Mouse (Mus musculus) lung, postnatal 10 days (tissue): ENCODE measurements around the gene Enpp3.
A peak's percentile ranks its signal among the peaks of the same experiment; 100 is the strongest.

ENCODE experiments used
- DNase-seq: peaks from one replicate; pipeline ENCODE4 v3.0.0; 2021

Gene Enpp3

DNA sequence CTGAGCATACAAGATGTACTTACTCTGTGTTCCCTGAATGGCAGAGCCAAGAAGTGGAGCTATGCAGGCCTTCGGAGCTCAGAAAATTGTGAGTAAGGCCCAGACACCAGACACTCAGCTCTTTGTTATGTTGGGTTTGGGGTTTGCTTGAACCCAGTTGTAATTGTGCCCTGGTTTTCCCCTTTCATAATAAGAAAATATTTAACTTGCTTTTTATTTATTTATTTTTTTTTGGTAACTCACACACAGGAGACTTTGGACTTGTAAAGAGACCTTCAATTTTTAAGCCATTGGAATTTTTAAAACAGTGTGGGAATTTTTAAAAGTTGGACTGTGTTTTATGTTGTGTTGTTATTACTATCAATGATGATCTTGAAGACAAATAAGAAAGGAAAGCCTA lies at the start of gene Enpp3:
Gene Enpp3 (minus strand): TSS at position 148 of the 400 bp plus-strand sequence.
- DNase-seq = no peak

DNA sequence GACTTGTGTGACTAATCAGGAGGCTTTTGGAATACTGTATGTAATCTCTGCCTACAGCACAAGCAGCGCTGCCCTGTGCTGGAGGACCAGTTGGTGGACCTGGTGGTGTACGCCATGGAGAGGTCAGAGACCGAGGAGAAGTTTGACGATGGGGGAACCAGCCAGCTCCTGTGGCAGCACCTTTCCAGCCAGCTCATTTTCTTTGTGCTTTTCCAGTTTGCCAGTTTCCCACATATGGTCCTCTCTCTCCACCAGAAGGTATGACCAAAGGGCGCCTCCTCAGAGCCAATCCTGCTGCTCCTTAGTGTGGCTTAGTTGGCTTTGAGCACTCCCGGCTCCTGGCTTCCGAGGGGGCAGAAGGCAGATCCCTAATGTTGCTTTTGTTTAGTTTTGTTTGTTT lies 45.7 kb upstream of the Enpp3 start:
- no peak for DNase-seq

DNA sequence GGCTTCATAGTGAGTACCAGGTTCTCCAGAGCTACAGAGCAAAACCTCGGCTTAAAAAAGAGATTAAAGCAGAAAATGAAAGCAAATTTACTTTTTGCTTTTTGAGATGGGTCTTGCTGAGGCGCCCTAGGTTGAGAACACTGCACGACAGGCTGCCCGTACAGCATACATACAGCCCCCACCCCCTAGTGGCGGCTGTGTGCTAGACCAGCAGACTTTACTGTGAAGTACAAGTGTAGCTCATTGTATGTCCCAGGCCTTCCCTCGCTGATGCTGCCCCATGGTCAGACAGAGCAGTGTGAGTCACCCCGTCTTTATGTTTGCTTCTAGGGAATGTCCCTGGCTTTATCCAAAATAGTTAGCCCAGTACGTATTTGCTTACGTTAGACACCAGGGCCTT lies 43.4 kb upstream of the Enpp3 start:
- DNase-seq = peak; percentile 16

DNA sequence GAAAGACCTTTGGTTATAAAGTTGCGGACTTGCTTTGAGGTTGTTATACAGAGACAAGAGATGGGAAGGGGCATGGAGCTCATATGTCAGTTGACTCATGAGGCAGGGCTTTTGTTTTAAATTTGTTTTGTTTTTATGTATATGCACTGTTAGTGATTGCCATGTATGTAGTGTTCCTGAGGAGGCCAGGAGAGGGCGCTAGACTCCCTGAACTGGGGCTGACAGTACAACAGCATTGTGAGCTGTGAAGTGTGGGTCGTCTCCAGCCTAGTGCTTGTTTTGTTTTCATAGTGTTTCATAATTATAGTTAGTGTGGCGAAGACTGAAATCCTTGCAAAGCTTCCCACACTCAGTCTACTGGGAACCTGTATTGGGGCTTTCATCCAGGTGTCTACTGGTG lies 31.0 kb upstream of the Enpp3 start:
- no peak for DNase-seq

DNA sequence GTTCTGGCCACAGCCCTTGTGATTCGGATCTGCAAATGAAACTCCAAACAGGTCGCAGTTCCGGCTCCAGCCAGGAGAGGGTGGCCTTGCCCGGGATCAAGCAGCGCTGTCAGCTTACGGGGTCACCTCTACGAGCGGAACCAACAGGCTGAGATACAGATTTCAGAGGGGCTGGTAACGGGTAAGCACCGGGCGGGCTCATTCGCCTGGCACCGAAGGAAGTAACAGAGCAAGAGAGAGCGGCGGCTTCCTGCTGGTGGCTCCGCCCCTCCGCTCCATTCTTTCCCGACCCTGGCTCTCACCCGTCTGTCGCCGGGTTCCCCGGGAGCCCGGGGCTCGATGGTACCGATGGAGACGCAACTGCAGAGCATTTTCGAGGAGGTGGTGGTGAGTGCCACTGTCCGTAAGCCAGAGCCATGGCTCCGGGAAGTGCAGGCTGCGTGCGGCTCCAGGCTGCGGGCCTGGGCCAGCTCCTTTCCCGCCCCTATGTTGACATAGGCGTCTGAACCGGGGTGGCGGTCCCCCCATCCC lies 27.2 kb upstream of the Enpp3 start, which contains the start of gene Med23:
Gene Med23 (plus strand): TSS at position 227 of the 531 bp plus-strand sequence.
- DNase-seq = peak; percentile 99

DNA sequence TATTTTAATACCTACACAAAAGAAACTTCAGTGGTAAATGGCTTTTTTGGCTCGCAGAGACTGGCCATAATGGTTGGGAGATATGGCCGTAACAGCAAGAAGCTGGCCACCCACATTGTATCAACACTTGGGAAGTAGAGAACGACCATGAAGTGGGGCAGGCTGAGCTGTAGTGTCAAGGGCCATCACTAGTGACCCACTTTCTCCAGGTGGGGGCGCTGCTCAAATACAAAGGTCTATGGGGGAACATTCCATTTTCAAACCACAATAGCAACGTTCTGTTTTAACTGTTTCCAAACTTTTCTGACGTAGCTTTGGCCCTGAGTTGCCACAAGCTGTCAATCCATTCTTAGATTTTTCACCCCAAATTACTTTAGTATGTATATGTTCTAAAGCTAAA lies 21.8 kb upstream of the Enpp3 start:
- DNase-seq = peak; percentile 11

DNA sequence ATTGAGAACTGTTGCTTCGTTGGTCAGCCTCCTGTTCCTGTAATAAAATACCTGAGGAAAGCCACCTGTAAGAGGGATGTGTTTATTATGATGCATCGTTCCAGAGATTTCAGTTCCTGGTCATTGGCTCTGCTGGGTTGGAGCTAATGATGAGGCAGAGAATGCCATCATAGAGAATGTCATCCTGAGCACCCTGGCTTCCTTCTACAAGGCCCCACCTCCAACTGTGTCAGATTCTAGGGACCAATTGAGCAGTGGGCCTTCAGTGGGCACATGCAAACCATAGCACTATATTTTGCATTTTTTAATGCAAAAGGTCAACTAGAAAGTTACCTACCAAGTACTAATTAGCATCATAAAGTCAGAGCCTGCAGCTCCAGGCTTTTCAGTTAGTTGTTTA lies 20.5 kb upstream of the Enpp3 start:
- no peak for DNase-seq

DNA sequence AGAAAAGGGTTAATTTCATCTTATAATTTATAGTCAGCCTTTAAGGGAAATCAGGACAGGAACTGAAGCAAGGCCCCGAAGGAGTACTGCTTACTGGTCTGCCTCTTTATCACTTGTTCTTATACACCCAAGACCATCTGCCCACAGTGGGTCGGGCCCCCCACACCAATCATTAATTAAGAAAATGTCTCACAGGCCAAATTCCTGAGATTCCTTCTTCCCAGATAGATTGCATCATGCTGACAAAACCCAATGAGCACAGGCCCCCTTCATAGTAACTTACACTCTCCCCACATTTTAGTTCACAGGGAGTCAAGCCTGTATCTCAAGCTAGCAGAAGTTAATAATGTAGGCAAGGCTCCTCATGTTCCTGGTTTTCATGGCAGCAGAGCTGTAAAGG lies 625 bp downstream of the Enpp3 start:
- DNase-seq = no peak

DNA sequence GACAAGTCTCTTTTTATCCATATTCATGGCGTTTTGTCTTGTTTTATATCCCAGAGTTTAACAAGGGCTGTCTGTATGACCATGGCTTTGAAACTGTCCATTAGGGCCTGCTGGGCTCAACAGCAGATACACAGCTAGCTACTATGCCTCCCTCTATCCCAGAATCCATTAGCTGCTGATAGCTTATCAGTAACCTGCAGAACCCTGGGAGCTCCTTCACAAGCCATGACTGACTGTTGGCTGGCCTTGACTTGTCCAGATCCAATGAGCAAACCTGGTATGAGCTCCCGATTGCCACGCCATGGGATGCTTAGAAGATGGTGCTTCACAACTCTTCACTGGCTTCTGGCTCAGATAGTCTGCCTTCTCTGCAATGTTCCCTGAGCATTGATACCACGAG lies 1.8 kb downstream of the Enpp3 start:
- DNase-seq = no peak

DNA sequence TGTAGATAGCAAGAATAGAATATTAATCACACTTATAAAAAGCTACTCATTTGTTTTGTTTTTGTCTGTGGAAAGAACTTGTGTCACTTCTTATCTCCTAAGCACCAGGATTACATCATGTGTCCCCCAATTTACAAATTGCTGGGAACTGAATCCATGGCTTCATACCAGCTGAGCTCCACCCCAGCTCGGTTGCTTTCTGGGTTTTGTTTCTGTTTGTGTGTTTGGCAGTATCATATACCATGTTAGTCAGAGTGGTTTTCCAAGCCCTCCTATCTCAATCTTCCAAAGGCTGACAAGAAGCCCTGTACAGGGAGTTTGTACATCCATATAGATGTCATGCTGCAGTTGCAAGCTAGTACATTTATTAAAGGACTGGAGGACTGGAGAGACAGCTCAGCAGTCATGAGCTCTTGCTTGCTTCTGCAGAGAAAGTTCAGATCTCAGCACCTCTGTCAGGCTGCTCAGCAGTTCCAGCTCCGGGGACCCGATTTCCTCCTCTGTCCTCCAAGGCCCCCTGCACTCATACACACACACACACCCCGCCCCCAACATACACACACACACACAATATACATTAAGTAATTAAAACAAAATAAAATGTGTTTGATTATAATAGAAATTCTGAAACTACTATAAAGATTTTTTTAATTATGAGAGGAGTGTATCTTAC lies 6.1 kb downstream of the Enpp3 start:
- no peak for DNase-seq

DNA sequence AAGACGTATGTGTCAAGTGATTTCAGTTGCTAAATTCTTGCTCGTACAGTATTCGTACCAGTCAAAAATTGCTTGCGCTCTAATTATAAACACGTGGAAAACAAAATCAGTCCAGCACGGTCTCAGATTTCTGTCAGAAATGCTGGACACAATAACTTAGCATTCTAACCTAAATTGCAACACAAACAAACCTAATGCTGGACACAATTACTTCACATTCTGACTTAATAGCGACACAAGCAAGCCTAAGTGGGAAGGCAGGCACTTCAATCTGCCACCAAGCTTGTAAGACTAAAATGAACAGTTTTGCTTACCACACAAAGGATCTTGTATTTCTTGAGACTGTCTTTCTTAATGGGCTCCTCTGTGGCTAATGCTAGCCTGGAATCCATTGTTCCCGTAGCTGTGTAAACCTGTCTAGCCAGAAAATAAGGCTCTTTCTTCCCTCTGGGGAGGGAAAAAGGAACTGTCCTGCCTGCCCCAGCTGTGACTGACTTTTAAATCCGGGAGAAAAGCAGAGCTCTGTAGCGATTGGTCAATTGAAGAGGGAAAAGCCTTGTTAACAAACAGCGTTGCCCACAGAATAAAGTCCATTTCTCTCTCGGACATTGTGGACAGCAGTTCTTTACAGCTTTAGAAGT lies 6.8 kb downstream of the Enpp3 start:
- no peak for DNase-seq

DNA sequence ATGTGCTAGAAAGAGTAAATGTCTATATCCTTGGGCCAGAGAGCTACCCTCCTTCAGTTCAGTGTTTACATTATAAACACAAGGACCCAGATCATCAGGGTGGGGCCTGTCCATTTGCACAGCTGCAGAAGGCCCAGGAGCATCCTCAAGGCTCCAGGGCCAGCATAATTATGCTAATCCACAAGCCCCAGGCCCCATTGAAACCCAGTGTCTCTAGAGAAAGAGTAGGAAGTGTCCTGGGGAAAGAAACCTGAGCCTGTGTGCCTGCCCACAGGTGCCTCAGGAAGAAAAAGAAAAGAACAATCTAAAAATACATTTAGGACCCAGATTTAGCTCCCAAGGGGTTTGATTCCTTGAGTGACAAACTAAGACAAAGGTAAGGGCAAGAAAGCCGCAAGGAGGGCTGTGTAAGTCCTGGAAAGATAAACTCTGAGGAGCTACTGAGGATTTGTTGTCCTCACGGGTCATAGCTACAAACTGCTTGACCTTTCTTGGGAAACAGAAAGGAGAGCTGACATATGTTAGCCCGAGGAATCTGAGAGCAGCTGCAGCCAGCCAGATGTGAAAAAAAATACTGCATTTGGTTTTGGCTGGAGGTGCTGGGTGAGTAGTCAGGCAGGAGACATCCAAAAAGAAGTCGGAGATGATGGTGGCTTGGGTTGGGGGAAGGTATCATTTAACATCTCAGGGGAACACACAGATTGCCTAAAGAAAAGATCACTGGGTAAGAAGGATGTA lies 7.8 kb downstream of the Enpp3 start:
- no peak for DNase-seq

DNA sequence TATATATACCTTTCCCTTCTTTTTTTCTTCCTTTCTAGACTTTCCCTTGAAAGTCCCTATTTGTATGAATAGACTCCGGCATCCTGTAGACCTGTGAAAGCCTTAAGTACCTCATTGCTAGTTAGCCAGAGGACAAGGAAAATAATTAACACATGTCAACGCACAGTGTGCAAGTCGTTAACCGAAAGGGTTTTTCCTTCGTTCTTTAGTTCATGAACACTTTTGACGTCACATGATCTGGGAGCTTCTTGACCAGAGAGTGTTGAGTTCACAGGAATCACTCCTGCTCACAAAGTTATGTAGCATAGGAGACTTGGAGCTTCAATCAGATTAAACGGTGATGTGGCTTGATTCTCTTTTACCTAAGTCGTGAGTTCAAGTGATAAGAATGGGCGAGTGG lies 10.3 kb downstream of the Enpp3 start:
- no peak for DNase-seq

DNA sequence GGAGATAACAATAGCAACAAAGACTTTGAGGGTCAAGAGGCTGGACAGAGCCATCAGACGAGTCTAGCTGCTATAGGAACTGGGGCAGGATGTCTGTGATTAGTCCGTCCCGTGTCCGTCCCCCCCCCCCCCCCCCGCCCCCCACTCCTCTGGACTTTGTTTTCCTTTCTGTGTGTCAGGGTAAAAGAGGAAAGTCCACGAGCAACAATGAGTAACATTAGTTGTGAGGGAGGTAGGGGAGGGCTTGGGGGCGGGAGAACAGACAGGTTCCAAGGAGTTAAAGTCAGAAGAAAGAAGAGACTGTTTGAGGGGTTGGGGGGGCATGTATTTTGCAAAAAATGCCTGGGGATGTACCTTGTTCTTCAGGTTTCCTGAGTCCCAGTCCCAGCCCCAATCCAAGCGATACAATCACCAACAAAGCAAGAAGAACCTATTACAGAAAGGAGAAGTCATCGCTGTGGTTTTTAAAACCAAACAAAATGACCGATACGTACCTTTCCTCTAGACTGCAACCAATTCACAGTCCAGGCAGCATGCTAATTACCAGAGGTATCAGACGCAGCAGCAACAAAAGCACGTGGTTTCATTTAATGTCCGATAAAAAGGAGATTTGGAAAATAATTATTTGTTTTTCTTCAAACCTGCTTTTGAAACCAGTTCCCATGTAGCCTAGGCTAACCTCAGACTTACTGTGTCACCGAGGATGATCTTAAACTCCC lies 11.1 kb downstream of the Enpp3 start:
- DNase-seq = no peak

DNA sequence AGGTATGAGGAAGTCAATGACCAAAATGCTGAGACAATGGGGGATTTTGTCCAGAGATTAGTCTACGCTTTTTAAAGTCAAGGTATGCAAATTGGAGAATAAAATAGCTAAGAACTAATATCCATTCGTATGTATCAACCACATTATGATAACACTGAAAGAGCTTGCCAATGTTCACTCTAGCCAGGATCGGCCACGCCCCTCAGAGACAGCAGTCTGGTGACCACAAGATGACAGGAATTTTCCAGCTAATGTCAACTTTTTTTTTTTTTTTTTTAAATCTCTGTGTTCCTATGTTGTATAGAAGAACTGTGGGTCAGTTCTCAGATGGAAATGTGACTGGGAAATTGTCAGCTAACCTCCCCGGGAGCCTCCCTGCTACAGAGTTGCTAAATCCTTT lies 12.2 kb downstream of the Enpp3 start:
- DNase-seq = peak; percentile 31

DNA sequence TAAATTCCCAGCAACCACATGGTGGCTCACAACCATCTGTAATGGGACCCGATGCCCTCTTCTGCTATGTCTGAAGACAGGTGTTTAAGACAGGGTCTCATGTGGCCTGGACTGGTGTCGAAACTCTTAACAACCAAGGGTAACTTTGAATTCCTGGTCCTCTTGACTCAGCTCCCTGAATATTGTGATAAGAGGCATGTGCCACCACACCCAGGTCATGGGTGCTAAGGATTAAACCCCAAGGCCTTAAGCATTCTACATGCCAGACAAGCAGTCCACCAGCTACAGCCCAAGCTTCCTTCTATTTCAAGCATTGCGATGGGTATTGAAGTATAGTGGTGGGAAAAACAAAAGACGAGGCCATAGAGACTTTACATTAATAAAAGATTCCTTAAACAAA lies 14.5 kb downstream of the Enpp3 start:
- DNase-seq = no peak

DNA sequence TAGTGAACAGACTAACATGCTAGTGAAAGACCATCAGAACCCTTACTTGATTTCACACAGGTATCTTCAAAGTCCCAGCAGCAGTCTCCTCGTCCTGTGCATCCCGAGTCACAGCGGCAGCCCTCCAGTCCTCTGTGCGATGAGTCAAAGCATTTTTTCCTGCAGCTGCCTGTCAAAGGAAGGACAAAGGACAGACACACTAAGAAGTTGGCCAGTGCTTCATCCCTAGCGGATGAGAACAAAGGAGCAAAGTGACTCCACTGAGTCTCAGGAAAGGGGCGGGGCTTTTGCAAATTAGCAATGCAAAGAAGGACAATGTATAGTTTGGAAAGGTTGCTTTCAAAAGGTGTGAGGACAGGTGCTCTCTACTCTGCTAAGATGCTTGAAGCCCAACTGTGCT lies 16.5 kb downstream of the Enpp3 start:
- no peak for DNase-seq

DNA sequence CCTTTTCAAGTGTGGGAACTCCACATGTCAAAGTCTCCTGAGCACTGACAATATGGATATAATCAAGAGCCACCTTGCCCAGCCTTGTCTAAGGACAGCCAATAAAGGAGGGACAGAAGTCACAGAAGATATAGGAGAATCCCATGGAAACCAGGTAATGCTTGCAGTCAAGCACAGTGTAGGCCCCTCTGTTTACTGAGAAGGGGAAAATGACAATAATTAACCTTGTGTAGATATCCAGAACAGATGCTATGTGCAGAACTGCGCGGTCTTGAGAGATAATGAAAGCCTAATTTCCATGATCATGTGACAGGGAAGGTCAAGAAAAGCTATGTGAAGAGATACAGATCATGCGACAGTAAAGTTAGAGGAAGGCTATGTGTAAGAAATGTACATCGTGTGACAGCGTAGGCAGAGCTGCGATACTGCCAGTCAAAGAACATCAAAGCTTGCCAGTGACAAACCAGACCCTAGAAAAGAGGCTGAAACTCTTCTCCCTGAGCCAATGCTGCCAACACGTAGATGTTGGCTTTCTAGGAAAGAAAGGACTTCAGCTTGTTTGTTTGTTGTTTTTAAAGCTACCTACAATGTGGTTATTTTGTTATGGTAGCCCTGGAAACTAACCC lies 17.1 kb downstream of the Enpp3 start:
- DNase-seq = no peak

DNA sequence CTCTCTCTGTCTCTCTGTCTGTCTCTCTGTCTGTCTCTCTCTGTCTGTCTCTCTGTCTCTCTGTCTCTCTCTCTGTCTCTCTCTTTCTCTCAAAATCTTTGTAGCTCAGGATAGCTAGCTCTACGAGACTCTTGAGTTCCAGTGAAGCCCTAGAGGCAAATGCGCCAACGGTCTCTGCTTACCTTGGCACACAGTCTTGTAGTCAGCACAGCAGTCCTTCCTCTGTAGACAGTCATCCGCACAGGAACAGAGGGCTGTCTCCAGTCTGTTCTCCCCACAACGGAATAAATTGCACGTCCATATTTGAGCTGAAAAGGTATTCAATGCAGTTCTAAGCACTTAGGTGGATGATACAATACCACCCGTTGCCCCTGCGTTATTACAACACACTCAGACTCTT lies 18.0 kb downstream of the Enpp3 start:
- no peak for DNase-seq

DNA sequence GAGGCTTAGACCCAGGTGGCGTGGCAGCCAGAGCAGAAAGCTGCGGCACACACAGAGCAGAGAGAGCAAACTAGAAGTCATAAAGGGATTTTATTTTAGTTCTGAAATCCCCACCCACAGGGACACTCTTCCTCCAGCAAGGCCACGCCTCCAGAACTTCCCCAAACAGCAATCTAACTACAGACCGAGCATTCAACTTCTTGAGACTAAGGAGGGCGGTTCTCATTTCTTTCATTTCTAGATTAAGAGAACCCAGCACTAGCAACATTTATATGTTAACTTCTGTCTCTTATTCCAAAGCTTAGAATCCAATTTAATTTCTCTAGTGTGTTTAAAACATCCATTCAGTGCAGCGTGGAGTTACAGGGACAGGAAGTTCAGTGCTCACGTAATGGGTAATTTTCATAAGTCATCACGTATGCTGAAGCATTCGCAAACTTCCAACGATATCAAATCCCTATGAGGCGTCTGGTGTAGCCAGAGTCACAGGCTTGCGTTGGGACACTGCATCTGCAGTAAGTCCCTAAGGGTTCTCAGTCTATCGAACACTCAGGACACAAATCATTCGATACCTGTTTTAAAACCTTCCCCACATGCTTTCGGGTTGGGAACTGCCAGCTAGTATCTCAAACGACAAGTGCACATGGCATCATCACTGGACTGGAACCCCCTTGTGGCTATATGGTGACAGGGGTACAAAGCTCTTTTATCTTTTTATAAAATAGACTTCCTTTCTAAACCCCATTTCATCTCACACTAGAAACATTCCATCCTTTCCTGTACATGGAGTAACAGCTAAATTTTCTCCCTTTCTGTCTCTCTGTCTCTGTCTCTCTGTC lies 18.7 kb downstream of the Enpp3 start:
- DNase-seq = peak; percentile 22

DNA sequence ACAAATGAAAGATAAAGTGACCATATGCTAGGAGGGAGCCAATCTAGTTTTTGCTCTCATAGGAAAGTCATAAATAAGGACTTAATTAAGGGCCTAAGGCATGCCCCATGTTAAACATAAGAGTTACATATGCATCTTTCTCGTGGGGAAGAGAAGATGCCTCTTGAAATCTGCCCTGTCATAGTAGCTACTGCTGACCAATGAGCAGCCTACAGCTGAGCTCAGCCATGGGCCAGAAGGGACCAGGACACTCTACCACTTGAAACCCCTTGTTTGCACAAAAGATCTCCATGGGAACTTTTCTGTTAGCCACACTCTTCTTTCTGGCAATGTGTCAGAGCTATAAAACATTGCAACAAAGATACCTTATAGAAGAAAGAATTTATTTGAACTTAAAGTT lies 19.4 kb downstream of the Enpp3 start:
- no peak for DNase-seq

DNA sequence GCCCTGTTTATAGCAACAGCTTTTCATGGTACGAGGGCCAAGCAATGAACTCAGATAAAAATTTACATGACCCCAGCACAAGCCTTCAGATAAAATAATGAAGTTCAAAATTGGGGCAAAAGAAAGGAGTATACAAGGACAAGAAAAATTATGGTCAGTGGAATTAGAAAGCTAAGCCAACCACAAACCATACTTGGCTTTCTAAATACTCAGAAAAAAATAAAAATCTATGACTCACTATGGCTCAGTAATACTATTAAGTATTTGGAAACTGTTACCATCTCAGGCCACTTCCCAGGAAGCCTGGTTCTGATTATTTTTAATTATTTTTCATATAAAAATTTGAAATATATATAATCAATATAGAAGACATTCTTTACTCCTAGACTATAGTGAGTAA lies 19.8 kb downstream of the Enpp3 start:
- DNase-seq = no peak
